Mouse (Mus musculus): ENCODE measurements around the gene Bnc2. TPM values are rescaled to one million over a fixed set of nuclear protein-coding genes. Genes with fewer than 3 reads are reported as not detected.

Gene Bnc2
- polyA plus RNA-seq, 1 experiment = 1.1 TPM

DNA sequence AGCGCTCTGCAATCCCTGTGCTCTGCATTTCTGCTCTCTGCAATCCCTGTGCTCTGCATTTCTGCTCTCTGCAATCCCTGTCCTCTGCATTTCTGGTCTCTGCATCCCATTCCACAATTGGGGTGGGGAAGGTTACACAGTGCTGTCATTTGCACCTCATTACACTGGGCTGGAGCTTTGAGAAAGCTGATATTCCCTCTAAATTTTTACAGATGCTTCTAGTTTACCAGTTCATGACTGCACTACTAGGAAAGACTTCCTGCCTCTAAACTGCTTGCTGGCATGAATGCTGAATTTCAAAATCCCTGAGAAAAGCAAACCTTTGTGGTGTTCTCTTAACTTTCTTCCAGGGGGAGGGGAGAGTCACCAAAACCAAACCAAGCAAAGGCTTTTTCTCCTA, 41.1 kb downstream of the Bnc2 start:
- WGBS = 79% methylated on average over 1 of the region's 1 CpGs
- H3K27ac ChIP-seq (ENCODE audit: insufficient read depth, low read depth, low read length) = no peak overlapping the region
- TF ChIP-seq POLR2A (IDR thresholded peaks at IDR 0.05; ENCODE audit: low read depth, low read length) (no peak), CTCF (IDR thresholded peaks at IDR 0.05; ENCODE audit: extremely low read depth, insufficient read length, insufficient replicate concordance, low read depth, low read length) (no peak)

DNA sequence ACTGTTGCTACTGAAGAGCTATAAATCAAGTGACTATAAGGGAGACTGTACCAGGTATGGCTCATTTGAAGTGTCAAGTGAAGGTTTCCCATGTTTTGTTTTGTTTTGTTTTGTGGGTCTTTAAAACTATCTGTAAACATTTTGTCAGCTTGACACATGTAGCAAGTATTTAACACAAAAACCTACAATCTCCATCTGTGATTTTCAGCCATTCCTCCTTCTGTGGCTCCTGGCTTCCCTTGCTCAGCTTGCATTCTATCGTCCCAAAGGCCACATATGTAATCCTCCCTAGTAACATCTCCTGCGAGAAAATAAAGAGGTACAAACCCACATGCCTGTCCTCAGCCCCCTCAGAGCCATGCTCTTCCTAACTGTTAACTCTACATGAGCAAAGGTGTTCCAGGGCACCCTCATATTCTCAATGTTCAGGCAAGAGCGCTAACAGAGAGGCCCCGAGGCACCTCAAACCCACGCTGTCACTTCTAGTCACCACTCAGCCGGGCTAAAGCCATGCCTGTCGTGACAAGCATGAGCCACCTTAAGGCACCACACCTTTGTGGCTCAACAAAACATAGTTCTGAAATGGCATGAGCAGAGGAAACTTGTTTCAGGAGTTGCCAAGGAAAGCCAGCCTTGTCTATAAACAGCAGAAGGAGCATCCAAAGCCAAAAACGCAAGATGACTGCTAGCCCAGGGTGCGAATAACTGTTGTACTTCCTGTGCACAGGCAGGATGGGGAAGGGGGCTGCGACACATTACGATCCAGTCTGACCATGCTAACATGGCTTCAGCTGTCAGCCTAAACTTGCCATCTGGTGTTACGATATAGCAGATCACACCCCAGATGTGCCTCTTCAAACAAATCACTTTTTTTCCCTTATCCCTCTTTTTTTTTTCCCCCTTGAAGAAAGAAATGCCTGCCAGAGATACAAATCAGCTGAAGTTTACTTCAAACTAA, 42.0 kb downstream of the Bnc2 start:
- Histone ChIP-seq H3K36me3 (ENCODE audit: control insufficient read depth, insufficient read depth, low read length) (no peaks in the 10 kb centered on the region), H3K4me1 (ENCODE audit: control insufficient read depth, insufficient read depth, insufficient read length, low read length) (no peaks in the 10 kb centered on the region), H3K27me3 (ENCODE audit: control insufficient read depth, insufficient read depth, low read length) (no peaks in the 10 kb centered on the region), H3K27ac (ENCODE audit: insufficient read depth, low read depth, low read length) (no peak overlapping the region), H3K4me3 (ENCODE audit: low read depth, low read length) (no peak overlapping the region)
- 63% methylated on average over 12 of the region's 12 CpGs for WGBS
- TF ChIP-seq POLR2A (IDR thresholded peaks at IDR 0.05; ENCODE audit: low read depth, low read length) = no peak
- no peak for TF ChIP-seq CTCF (IDR thresholded peaks at IDR 0.05; ENCODE audit: extremely low read depth, insufficient read length, insufficient replicate concordance, low read depth, low read length)

More for the DNA sequence above, 41.1 kb downstream of the Bnc2 start:
- no peaks in the 10 kb centered on the region for H3K4me1 ChIP-seq (ENCODE audit: control insufficient read depth, insufficient read depth, insufficient read length, low read length)
- no peaks in the 10 kb centered on the region for H3K27me3 ChIP-seq (ENCODE audit: control insufficient read depth, insufficient read depth, low read length)
- H3K36me3 ChIP-seq (ENCODE audit: control insufficient read depth, insufficient read depth, low read length) = no peaks in the 10 kb centered on the region
- no peak overlapping the region for H3K4me3 ChIP-seq (ENCODE audit: low read depth, low read length)

DNA sequence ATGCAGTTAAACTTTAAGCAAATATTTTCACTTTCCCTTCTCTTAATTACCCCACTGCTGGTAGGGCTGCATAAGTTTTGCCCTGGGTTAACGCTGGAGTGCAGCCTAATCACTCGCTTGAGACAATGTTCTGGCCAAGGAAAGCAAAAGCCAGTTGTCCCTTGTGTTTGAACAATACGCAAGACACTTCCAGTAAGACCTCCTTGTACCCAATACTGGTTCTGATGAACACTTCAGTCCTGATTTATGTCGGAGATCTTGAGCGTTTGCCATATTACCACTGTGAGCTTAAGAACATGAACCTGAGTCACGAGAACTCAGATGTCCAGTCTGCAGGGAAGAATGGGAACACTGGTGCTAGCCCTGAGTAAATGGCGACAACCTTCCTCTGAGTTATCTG, 47.5 kb downstream of the Bnc2 start:
- Histone ChIP-seq H3K27me3 (ENCODE audit: control insufficient read depth, insufficient read depth, low read length) (no peaks in the 10 kb centered on the region), H3K4me1 (ENCODE audit: control insufficient read depth, insufficient read depth, insufficient read length, low read length) (no peaks in the 10 kb centered on the region), H3K27ac (ENCODE audit: insufficient read depth, low read depth, low read length) (no peak overlapping the region), H3K4me3 (ENCODE audit: low read depth, low read length) (no peak overlapping the region), H3K36me3 (ENCODE audit: control insufficient read depth, insufficient read depth, low read length) (no peaks in the 10 kb centered on the region)
- 84% methylated on average over 7 of the region's 7 CpGs for WGBS
- no peak for TF ChIP-seq CTCF (IDR thresholded peaks at IDR 0.05; ENCODE audit: extremely low read depth, insufficient read length, insufficient replicate concordance, low read depth, low read length)
- no peak for TF ChIP-seq POLR2A (IDR thresholded peaks at IDR 0.05; ENCODE audit: low read depth, low read length)

DNA sequence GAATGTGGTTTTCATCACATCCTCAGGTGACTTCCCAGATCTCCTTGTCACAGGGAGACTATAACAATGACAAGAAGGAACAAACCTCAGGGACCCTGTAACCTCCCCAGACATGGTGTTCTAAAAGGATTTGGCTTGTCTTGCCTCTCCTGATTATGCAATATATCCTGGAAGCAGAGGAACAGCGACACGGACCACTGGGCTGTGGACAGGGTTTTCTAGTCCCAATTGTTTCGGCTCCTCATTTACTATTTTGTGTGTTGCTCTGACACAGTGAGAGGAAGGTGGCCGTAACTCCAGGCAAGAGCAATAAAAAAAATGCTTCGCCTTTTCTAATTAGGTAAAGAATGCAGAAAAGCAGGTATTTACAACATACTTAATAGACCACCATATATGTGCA, 51.8 kb downstream of the Bnc2 start:
- no peaks in the 10 kb centered on the region for H3K27me3 ChIP-seq (ENCODE audit: control insufficient read depth, insufficient read depth, low read length)
- no peak overlapping the region for H3K4me3 ChIP-seq (ENCODE audit: low read depth, low read length)
- no peaks in the 10 kb centered on the region for H3K4me1 ChIP-seq (ENCODE audit: control insufficient read depth, insufficient read depth, insufficient read length, low read length)
- WGBS = 74% methylated on average over 5 of the region's 5 CpGs
- H3K27ac ChIP-seq (ENCODE audit: insufficient read depth, low read depth, low read length) = no peak overlapping the region
- no peak for TF ChIP-seq POLR2A (IDR thresholded peaks at IDR 0.05; ENCODE audit: low read depth, low read length)
- no peak for TF ChIP-seq CTCF (IDR thresholded peaks at IDR 0.05; ENCODE audit: extremely low read depth, insufficient read length, insufficient replicate concordance, low read depth, low read length)
- no peaks in the 10 kb centered on the region for H3K36me3 ChIP-seq (ENCODE audit: control insufficient read depth, insufficient read depth, low read length)

DNA sequence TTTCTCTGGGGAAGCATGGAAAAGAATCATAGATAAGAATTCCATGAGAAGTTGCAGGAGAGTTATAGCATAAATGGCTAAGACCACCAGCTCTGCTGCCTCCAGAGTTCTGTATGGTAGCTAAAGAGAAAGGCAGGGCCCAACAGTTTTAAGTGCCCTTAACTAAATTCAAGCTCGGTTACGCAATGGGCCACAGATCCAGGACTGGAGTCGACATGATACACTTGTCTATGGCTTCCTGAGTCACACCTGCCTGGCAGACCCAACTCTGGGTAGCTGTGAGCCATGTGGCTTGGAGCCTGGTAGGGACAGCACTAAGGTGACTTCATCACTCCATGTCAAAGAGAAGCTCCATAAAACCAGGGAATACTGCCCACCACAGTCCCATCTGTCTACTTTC, 53.3 kb downstream of the Bnc2 start:
- no peak overlapping the region for H3K4me3 ChIP-seq (ENCODE audit: low read depth, low read length)
- no peak overlapping the region for H3K27ac ChIP-seq (ENCODE audit: insufficient read depth, low read depth, low read length)
- 79% methylated on average over 3 of the region's 3 CpGs for WGBS
- H3K4me1 ChIP-seq (ENCODE audit: control insufficient read depth, insufficient read depth, insufficient read length, low read length) = no peaks in the 10 kb centered on the region
- H3K36me3 ChIP-seq (ENCODE audit: control insufficient read depth, insufficient read depth, low read length) = no peaks in the 10 kb centered on the region
- TF ChIP-seq CTCF (IDR thresholded peaks at IDR 0.05; ENCODE audit: extremely low read depth, insufficient read length, insufficient replicate concordance, low read depth, low read length) = no peak
- TF ChIP-seq POLR2A (IDR thresholded peaks at IDR 0.05; ENCODE audit: low read depth, low read length) = no peak
- no peaks in the 10 kb centered on the region for H3K27me3 ChIP-seq (ENCODE audit: control insufficient read depth, insufficient read depth, low read length)

DNA sequence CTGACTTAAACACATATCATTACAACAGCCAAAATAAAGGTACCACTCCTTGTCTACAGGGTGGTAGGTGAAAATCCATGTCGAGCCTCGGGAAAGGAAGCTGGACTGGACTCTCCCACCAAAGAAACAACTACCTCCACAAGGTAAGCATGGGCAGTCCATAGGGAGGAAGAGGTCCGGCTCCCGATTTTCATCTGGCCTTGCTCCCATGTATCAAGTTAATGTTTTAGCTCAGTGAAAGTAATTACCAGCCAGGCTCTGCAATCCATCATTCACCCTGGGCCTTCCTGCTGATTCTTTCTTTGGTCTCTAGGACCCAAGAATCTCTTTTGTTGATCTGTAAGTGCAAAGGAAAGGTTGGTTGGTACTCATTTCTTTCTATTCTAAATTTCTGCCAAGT, 65.2 kb downstream of the Bnc2 start:
- Histone ChIP-seq H3K27ac (ENCODE audit: insufficient read depth, low read depth, low read length) (no peak overlapping the region), H3K4me3 (ENCODE audit: low read depth, low read length) (no peak overlapping the region), H3K36me3 (ENCODE audit: control insufficient read depth, insufficient read depth, low read length) (no peaks in the 10 kb centered on the region), H3K4me1 (ENCODE audit: control insufficient read depth, insufficient read depth, insufficient read length, low read length) (no peaks in the 10 kb centered on the region), H3K27me3 (ENCODE audit: control insufficient read depth, insufficient read depth, low read length) (no peaks in the 10 kb centered on the region)
- TF ChIP-seq POLR2A (IDR thresholded peaks at IDR 0.05; ENCODE audit: low read depth, low read length) = no peak
- no peak for TF ChIP-seq CTCF (IDR thresholded peaks at IDR 0.05; ENCODE audit: extremely low read depth, insufficient read length, insufficient replicate concordance, low read depth, low read length)
- 70% methylated on average over 4 of the region's 4 CpGs for WGBS

DNA sequence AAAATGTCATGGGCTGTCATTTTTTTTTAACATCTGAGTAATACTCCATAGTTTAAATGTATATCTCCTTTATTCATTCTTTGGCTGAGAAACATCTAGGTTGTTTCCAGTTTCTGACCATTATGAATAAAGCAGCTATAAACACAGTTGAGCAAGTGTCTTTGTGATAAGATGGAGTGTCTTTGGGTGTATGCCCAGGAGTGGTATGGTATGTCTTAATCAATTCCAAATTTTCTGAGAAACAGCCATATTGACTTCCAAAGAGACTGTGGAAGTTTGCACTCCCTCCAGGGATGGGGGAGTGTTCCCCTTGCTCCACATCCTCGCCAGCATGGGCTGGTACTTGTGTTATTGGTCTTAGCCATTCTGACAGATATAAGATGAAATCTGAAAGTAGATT, 70.6 kb downstream of the Bnc2 start:
- H3K4me3 ChIP-seq (ENCODE audit: low read depth, low read length) = no peak overlapping the region
- no peak for TF ChIP-seq CTCF (IDR thresholded peaks at IDR 0.05; ENCODE audit: extremely low read depth, insufficient read length, insufficient replicate concordance, low read depth, low read length)
- TF ChIP-seq POLR2A (IDR thresholded peaks at IDR 0.05; ENCODE audit: low read depth, low read length) = no peak
- H3K27ac ChIP-seq (ENCODE audit: insufficient read depth, low read depth, low read length) = no peak overlapping the region
- no peaks in the 10 kb centered on the region for H3K27me3 ChIP-seq (ENCODE audit: control insufficient read depth, insufficient read depth, low read length)
- H3K36me3 ChIP-seq (ENCODE audit: control insufficient read depth, insufficient read depth, low read length) = no peaks in the 10 kb centered on the region
- no peaks in the 10 kb centered on the region for H3K4me1 ChIP-seq (ENCODE audit: control insufficient read depth, insufficient read depth, insufficient read length, low read length)
- WGBS = 73% methylated on average over 1 of the region's 1 CpGs
